Mouse (Mus musculus) layer of hippocampus, adult 9-10 months (tissue): ENCODE measurements around the gene Lmod2.

Experiments
- DNase-seq: peaks from one replicate; pipeline ENCODE4 v3.0.0; 2022; ENCODE audit warnings: low spot score

Lmod2 gene

DNA sequence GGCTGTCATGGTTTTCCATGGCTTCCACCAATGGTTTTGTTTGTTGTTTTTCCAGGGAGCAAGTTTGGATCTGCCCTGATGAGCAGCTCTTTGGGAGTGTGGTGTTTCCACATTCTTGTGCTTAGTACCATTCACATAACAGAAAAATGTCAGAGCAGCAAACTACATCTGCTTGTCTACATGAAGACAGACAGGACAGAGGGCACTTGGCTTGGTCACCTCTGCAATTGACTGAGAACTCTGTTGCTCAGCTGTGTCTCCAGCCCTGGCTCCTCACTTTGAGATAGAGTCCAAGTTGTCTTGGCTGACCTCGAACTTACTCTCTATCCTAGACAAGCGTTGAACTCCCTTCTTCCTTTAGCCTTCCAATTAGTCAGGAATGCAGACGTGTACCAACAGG lies 4.8 kb downstream of the Lmod2 start:
- DNase-seq = no peak

DNA sequence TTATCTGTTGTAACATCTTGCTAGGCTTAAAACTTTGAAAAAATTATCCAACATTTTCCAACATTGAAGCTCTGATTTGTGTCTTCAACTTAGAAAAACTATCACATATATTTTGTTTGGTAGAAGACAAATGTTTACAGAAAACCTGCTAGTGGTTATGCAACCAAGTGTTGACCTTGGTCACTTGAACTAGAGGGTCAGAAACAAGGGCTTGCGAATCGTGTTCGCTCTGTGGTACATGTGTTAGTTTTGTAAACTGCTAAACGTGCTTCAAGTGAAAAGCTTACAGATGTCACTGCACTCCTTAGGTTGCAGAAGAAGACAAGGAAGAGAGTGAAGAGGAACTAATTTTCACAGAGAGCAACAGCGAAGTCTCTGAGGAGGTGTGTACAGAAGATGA lies 5.4 kb downstream of the Lmod2 start:
- DNase-seq = no peak

DNA sequence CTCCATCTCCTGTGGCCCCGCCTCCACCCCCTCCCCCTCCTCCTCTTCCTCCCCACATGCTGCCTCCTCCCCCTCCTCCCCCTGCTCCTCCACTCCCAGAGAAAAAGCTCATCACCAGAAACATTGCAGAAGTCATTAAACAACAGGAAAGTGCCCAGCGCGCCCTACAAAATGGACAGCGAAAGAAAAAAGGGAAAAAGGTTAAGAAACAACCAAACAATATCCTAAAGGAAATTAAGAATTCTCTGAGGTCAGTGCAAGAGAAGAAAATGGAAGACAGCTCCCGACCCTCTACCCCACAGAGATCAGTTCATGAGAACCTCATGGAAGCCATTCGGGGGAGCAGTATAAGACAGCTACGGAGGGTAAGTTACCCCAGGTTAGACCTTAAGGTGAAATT lies 6.7 kb downstream of the Lmod2 start:
- DNase-seq = no peak

GRCm38 (mm10) chr6:24605631-24606030 lies 8.1 kb downstream of the Lmod2 start:
- no peak for DNase-seq

GRCm38 (mm10) chr6:24606512-24606911 lies 8.9 kb downstream of the Lmod2 start:
- DNase-seq = no peak

DNA sequence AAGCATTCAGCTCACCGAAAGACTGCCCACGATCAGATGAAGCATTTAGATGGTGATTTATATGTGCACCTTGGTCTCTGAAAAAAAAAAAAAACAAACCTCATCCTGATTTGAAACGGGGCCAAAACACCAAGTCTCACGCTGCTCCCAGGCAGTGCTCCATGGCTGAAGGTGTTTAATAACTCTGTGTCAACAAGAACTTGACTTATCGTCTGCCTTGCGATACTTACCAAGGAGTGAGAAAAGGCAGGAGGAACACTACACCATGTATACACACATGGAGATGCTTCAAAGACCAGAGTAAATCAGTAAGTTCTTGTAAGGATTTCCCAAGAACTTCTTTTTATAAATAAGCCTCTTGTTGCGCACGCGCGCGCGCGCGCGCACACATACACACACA lies 10.0 kb downstream of the Lmod2 start:
- DNase-seq = no peak

DNA sequence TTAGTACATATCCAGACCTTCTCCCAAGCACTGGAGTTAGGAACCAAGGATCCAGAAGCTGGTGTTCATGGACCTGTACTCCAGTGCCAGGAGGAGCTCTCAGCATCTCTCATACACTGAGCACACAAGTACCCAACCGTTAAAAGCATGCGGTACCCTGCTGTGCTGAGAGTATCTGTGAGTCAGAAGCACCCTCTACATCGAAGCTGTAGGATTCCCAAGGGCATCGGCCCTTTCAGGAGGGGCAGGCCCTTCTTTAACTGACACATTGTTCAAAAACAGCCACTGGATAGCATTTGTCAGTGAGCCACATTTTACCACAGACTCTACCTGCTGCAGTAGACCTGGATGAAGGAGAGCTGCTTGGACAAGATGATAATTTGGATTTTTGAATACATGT lies 10.6 kb downstream of the Lmod2 start:
- no peak for DNase-seq

- DNase-seq = no peak
These were observed 11.1 kb downstream of the Lmod2 start for GRCm38 (mm10) chr6:24608682-24609081.

GRCm38 (mm10) chr6:24609531-24609930 lies 12.0 kb downstream of the Lmod2 start:
- DNase-seq = no peak

DNA sequence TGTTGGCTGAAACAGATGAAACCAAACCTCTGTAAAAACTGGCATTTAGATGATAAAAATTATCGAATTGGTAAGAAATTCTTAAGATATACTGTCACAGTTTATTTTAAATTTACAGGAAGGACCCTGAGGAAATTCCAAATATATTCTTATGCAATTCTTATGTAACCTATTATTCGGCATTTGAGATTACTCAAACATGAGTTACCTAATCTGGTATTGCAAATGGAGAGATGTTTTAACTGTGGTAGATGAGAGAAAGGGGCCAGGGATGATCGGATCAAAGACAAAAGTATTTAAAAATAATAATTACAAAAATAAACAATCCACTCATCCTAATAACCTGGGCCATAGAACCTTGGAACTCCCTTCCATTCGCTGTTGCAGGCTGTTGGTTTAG lies 12.8 kb downstream of the Lmod2 start:
- no peak for DNase-seq

GRCm38 (mm10) chr6:24612074-24612755 lies 14.7 kb downstream of the Lmod2 start:
- no peak for DNase-seq

- no peak for DNase-seq
These were observed 15.8 kb downstream of the Lmod2 start for GRCm38 (mm10) chr6:24613346-24613745.

- no peak for DNase-seq
These were observed 16.4 kb downstream of the Lmod2 start for GRCm38 (mm10) chr6:24613918-24614317.

GRCm38 (mm10) chr6:24616746-24617145 lies 19.2 kb downstream of the Lmod2 start:
- DNase-seq = no peak

GRCm38 (mm10) chr6:24619285-24620045 lies 21.9 kb downstream of the Lmod2 start:
- DNase-seq = no peak

DNA sequence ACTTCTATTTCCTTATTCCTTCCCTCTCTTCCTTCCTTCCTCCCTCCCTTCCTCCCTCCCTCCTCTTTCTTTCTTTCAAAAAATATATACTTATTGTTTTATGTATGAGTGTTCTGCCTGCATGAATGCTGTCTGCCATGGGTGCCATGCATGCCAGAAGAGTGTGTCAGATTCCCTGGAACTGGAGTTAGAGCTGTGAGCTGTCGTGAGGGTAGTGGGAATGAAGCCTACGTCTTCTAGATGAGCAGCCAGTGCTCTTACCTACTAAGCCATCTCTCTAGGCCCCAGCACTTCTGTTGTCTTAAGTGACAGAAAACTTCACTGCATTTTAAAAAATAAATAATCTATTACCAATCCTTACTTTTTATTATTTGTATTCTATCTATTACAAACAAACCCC lies 23.4 kb downstream of the Lmod2 start:
- no peak for DNase-seq

- DNase-seq = no peak
These were observed 24.5 kb downstream of the Lmod2 start for GRCm38 (mm10) chr6:24622098-24622497.

- peak; percentile 60 for DNase-seq
These were observed 30.0 kb downstream of the Lmod2 start for GRCm38 (mm10) chr6:24627586-24628030.

DNA sequence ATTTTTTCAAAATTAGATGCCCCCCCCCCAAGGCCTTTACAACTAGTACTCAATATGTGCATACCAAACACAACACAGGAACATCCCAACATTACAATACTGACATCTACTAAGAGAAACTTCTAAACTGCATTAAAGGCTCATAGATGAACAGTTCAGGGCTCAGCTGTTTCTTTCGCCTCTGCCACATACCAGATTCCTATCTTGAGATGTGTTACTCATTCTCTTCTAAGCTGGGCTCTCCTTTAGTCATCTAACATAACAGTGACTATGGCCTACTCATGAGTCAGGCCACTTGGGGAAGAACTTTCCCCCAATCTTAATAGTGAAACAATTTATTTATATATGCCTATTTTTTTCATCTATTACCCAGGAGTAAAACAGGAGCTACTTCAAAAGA lies 30.9 kb downstream of the Lmod2 start:
- DNase-seq = no peak

GRCm38 (mm10) chr6:24632061-24632460 lies 34.5 kb downstream of the Lmod2 start:
- DNase-seq = no peak

GRCm38 (mm10) chr6:24634065-24634464 lies 36.5 kb downstream of the Lmod2 start:
- DNase-seq = no peak

GRCm38 (mm10) chr6:24635814-24636213 lies 38.3 kb downstream of the Lmod2 start:
- DNase-seq = no peak

DNA sequence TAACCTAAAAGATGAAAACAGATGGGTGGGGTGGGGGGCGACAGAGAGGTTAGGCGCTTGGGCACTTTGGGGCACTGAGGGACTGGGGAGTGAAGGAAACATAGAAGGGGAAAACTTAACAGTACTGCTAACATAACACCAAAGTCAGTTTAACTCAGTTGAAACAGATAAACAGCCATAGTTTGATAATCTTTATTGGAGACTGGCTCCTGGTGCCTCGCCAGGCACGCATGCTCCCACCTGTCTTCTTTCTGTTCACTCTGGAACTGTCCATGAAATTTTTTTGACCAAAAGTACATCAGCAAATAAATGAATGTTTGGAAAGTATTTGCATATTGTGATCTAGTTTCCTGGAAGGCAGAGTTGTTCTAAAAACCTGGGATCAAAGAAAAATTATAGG lies 43.7 kb downstream of the Lmod2 start:
- no peak for DNase-seq

GRCm38 (mm10) chr6:24642161-24642560 lies 44.6 kb downstream of the Lmod2 start:
- DNase-seq = no peak
